18 mouse cellular contexts compared by ENCODE assay signal in genomic region chr5:36056921-36057320, GRCm38 (mm10).
A peak's percentile ranks its signal among the peaks of the same experiment; 100 is the strongest.
DNase-seq lines count a peak whose midpoint lies in the region; ATAC-seq lines count a peak whose summit lies in the region.
"Had no signal": no experiment of that assay in that cellular context is flagged by ENCODE, and none has a peak within 500 bp of the region (broad histone marks: within the 10 kb centered on the region; RNA-seq: fewer than 3 reads in every experiment).

No protein-coding gene starts in this region.

- H3K9ac ChIP-seq in midbrain, embryonic 11.5 days (ENCODE audit: low read length), result no peak overlapping the region

- no peak overlapping the region for H3K4me2 ChIP-seq in midbrain, embryonic 11.5 days

- H3K4me3 ChIP-seq in midbrain, embryonic 11.5 days (ENCODE audit: low read depth, low read length), result no peak overlapping the region
- H3K4me3 ChIP-seq in midbrain, embryonic 10.5 days, result no peak overlapping the region

- peak; percentile 81 for DNase-seq in heart, adult 11 months
- DNase-seq in heart, adult 9 months (ENCODE audit: low spot score in 2 of 2), result no peak
- peak; percentile 68 for DNase-seq in midbrain, embryonic 11.5 days (ENCODE audit: low spot score, missing footprints)
- DNase-seq in midbrain, embryonic 10.5 days (ENCODE audit: low spot score), result no peak
- DNase-seq: adrenal gland, adult 2 months; adrenal gland, adult 8-10 months; adrenal gland, postnatal 10 days; adrenal gland, postnatal 14 days; adrenal gland, postnatal 25 days; adrenal gland, postnatal 36 days; B cell, adult 2 months; cerebellum, adult 11 months; cerebellum, adult 11-12 months; cerebellum, adult 18-20 months had no signal

- H3K9me3 ChIP-seq in midbrain, embryonic 11.5 days (ENCODE audit: control insufficient read depth, low read length), result no peaks in the 10 kb centered on the region
- H3K9me3 ChIP-seq in midbrain, embryonic 10.5 days (replicated peaks), result no peaks in the 10 kb centered on the region; the same call in 1 of the 2 replicates
- H3K9me3 ChIP-seq: G1E had no signal

- no peaks in the 10 kb centered on the region for H3K4me1 ChIP-seq in midbrain, embryonic 11.5 days (ENCODE audit: control insufficient read depth, insufficient read depth, low read length)
- 0 out of 2 replicates have a peak, but pooled peaks cover 9% of the 10 kb centered on the region for H3K4me1 ChIP-seq in midbrain, embryonic 10.5 days

- no peaks in the 10 kb centered on the region for H3K36me3 ChIP-seq in midbrain, embryonic 11.5 days (ENCODE audit: control insufficient read depth, insufficient read depth, low read length)
- H3K36me3 ChIP-seq in midbrain, embryonic 10.5 days, result peaks cover 20% of the 10 kb centered on the region
- H3K36me3 ChIP-seq: G1E had no signal

- no peak for ATAC-seq in midbrain, embryonic 11.5 days (ENCODE audit: low FRiP score)
- ATAC-seq: activated CD4-positive, CD25-positive, alpha-beta regulatory T cell, adult 4 months; CD4-positive, CD25-positive, alpha-beta regulatory T cell, adult 4 months; Patski had no signal

- WGBS in midbrain, embryonic 11.5 days, result 92% methylated on average over 2 of the region's 2 CpGs
- 94% methylated on average over 2 of the region's 2 CpGs for WGBS in midbrain, embryonic 10.5 days

- no peak overlapping the region for H3K27ac ChIP-seq in midbrain, embryonic 11.5 days (ENCODE audit: low read depth, low read length)
- no peak overlapping the region for H3K27ac ChIP-seq in midbrain, embryonic 10.5 days (replicated peaks)

- no peaks in the 10 kb centered on the region for H3K27me3 ChIP-seq in midbrain, embryonic 11.5 days (ENCODE audit: control insufficient read depth, insufficient read depth, low read length)
- H3K27me3 ChIP-seq in midbrain, embryonic 10.5 days (ENCODE audit: low read depth, poor library complexity, severe bottlenecking), result no peaks in the 10 kb centered on the region
- H3K27me3 ChIP-seq: Patski had no signal

Comparison
In these comparisons a context has a peak if more than half of its experiments do, and no peak if none do; other contexts are left out.
1. DNase-seq: peak in heart, adult 11 months (single experiment) and midbrain, embryonic 11.5 days (single experiment); none in heart, adult 9 months (0 of 2) and midbrain, embryonic 10.5 days (single experiment).